Comparison of ENCODE assay signal across 21 mouse cellular contexts in genomic region chr6:108278826-108279630, GRCm38 (mm10).
"Had no signal": no experiment of that assay in that cellular context is flagged by ENCODE, and none has a peak within 500 bp of the region (broad histone marks: within the 10 kb centered on the region; RNA-seq: fewer than 3 reads in every experiment).

No protein-coding gene starts in this region.

- ATAC-seq: midbrain, embryonic 15.5 days had no signal

- DNase-seq: kidney, postnatal 10 days; kidney, postnatal 4 days; liver; liver, embryonic 13.5 days; lung, adult 2 months; lung, postnatal 14 days; lung, postnatal 4 days; right cerebral cortex, adult 18-20 months; right cerebral cortex, postnatal 14 days; right cerebral cortex, postnatal 4 days; thymus, adult 2 months; thymus, postnatal 14 days; thymus, postnatal 4 days had no signal

- H3K4me3 ChIP-seq: kidney, embryonic 15.5 days; limb, embryonic 10.5 days; limb, embryonic 13.5 days; liver, embryonic 13.5 days; midbrain, embryonic 12.5 days; midbrain, embryonic 15.5 days; neural tube, embryonic 12.5 days; neural tube, embryonic 15.5 days had no signal

- H3K27me3 ChIP-seq: kidney, embryonic 15.5 days; limb, embryonic 13.5 days; liver, embryonic 13.5 days; midbrain, embryonic 12.5 days; midbrain, embryonic 15.5 days; neural tube, embryonic 12.5 days; neural tube, embryonic 15.5 days had no signal

- H3K4me2 ChIP-seq: kidney, embryonic 15.5 days; limb, embryonic 13.5 days; liver, embryonic 13.5 days; midbrain, embryonic 12.5 days; midbrain, embryonic 15.5 days; neural tube, embryonic 12.5 days; neural tube, embryonic 15.5 days had no signal

- H3K36me3 ChIP-seq: kidney, embryonic 15.5 days; limb, embryonic 10.5 days; limb, embryonic 13.5 days; liver, embryonic 13.5 days; midbrain, embryonic 12.5 days; midbrain, embryonic 15.5 days; neural tube, embryonic 12.5 days; neural tube, embryonic 15.5 days had no signal

- H3K27ac ChIP-seq: kidney, embryonic 15.5 days; limb, embryonic 10.5 days; limb, embryonic 13.5 days; liver, embryonic 13.5 days; midbrain, embryonic 12.5 days; midbrain, embryonic 15.5 days; neural tube, embryonic 12.5 days; neural tube, embryonic 15.5 days; stomach, postnatal 0 days had no signal

- H3K9ac ChIP-seq: kidney, embryonic 15.5 days; limb, embryonic 13.5 days; liver, embryonic 13.5 days; midbrain, embryonic 12.5 days; midbrain, embryonic 15.5 days; neural tube, embryonic 12.5 days; neural tube, embryonic 15.5 days had no signal

- H3K4me1 ChIP-seq: midbrain, embryonic 12.5 days; midbrain, embryonic 15.5 days; neural tube, embryonic 12.5 days; neural tube, embryonic 15.5 days had no signal

- H3K9me3 ChIP-seq: kidney, embryonic 15.5 days; limb, embryonic 10.5 days; limb, embryonic 13.5 days; liver, embryonic 13.5 days; midbrain, embryonic 12.5 days; midbrain, embryonic 15.5 days; neural tube, embryonic 12.5 days; neural tube, embryonic 15.5 days had no signal
